Mouse (Mus musculus): ENCODE measurements around the gene Pde9a.

DNA sequence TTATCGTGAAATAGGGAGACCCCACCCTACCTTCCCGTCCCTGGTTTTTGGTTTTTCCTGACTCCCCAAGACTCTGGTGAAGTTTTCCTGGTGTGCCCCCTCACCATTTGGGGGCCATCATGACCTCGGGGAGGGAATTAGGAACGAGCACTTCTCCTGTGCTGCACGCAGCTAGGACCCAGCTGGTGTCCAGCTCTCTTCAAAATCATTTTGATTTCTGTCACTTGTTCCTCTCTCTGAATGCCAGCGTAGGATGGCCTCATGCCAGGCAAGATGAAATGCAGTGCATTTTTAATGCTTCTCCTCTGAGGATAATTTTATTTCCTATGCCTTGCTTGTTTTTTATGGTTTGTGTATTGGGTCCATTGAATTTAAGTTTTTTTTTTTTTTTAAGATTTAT, 135.9 kb downstream of the Pde9a start:
- TF ChIP-seq CTCF (IDR thresholded peaks at IDR 0.05; ENCODE audit: insufficient read depth, low read length) = no peak
- TF ChIP-seq POLR2A (IDR thresholded peaks at IDR 0.05; ENCODE audit: borderline replicate concordance, extremely low read depth, low read depth, low read length) = no peak

Data from lung, adult 2 months (tissue).